Mouse (Mus musculus) intestine, postnatal 0 days (tissue): ENCODE data around the gene Acbd3. TPM values are rescaled to one million over a fixed set of nuclear protein-coding genes. Genes with fewer than 3 reads are reported as not detected.
A peak's percentile ranks its signal among the peaks of the same experiment; 100 is the strongest.

Source experiments
- ATAC-seq: fragments of 200-750 bp; cut with Nextera tagmentation; 2 replicates; pipeline ENCODE4 v1.8.0; 2017; ENCODE audit warnings: mild to moderate bottlenecking, moderate TSS enrichment, moderate library complexity
- H3K27ac ChIP-seq: fragments of 300-500 bp; sonication (generic); 2 replicates; pipeline ENCODE4 v1.5.1; 2014; ENCODE audit warnings: mild to moderate bottlenecking, low read depth, low read length, moderate library complexity
- H3K27me3 ChIP-seq: fragments of 300-500 bp; sonication (generic); replicated peaks from 2 replicates; pipeline ENCODE4 v1.6.1; 2014; ENCODE audit warnings: low read length, mixed read lengths; ENCODE audit not compliant: control insufficient read depth, insufficient read depth
- H3K36me3 ChIP-seq: fragments of 300-500 bp; sonication (generic); 2 replicates; pipeline ENCODE4 v1.6.1; 2014; ENCODE audit warnings: mild to moderate bottlenecking, moderate library complexity; ENCODE audit not compliant: control insufficient read depth, insufficient read depth
- H3K4me1 ChIP-seq: fragments of 300-500 bp; sonication (generic); replicated peaks from 2 replicates; pipeline ENCODE4 v1.6.1; 2014; ENCODE audit warnings: antibody characterized with exemption, low read length, mixed read lengths; ENCODE audit not compliant: control insufficient read depth, insufficient read depth
- H3K4me2 ChIP-seq: fragments of 300-500 bp; sonication (generic); replicated peaks from 2 replicates; pipeline ENCODE4 v1.6.1; 2014; ENCODE audit warnings: low read depth, mild to moderate bottlenecking, moderate library complexity
- H3K4me3 ChIP-seq: fragments of 300-500 bp; sonication (generic); 2 replicates; pipeline ENCODE4 v1.5.1; 2014; ENCODE audit warnings: low read depth, low read length
- H3K9ac ChIP-seq: fragments of 300-500 bp; sonication (generic); 2 replicates; pipeline ENCODE4 v1.6.1; 2014; ENCODE audit warnings: mild to moderate bottlenecking, low read depth, low read length
- H3K9me3 ChIP-seq: fragments of 300-500 bp; sonication (generic); 2 replicates; pipeline ENCODE4 v1.6.1; 2016; ENCODE audit warnings: mixed run types; ENCODE audit not compliant: control insufficient read depth
- CTCF ChIP-seq: sonication (generic); IDR thresholded peaks from 2 replicates; pipeline ENCODE4 v1.5.1; 2016; ENCODE audit warnings: low read depth, mild to moderate bottlenecking, control low read depth, antibody characterized with exemption, moderate library complexity
- WGBS: fragments of 180-500 bp; shearing (Covaris S2); extraction: QIAGEN DNeasy Blood & Tissue Kit; methylation state at CpG from one replicate; pipeline ENCODE4 v1.1.7; 2014; 5-methylcytosine and 5-hydroxymethylcytosine counted together
- polyA plus RNA-seq: library from polyadenylated mRNA; unstranded; fragments of >200 nt; fragmentation: Nextera tagmentation; extraction: Ambion mirVana; gene quantifications from 2 replicates; pipeline ENCODE4 v1.2.1, GENCODE M21; 2015

Gene Acbd3
- polyA plus RNA-seq, 1 experiment from 2014 or later, result 16.9 TPM

GRCm38 (mm10) chr1:180707813-180708212 is 18.0 kb upstream of the Acbd3 start:
- ATAC-seq, result no peak
- Histone ChIP-seq H3K27ac (no peak overlapping the region), H3K9ac (no peak overlapping the region), H3K36me3 (no peaks in the 10 kb centered on the region), H3K9me3 (no peaks in the 10 kb centered on the region), H3K27me3 (no peaks in the 10 kb centered on the region), H3K4me1 (0 out of 2 replicates have a peak, but pooled peaks cover 3% of the 10 kb centered on the region), H3K4me2 (no peak overlapping the region), H3K4me3 (no peak overlapping the region)
- WGBS, result 28% methylated on average over 3 of the region's 3 CpGs
- TF ChIP-seq CTCF, result no peak

DNA sequence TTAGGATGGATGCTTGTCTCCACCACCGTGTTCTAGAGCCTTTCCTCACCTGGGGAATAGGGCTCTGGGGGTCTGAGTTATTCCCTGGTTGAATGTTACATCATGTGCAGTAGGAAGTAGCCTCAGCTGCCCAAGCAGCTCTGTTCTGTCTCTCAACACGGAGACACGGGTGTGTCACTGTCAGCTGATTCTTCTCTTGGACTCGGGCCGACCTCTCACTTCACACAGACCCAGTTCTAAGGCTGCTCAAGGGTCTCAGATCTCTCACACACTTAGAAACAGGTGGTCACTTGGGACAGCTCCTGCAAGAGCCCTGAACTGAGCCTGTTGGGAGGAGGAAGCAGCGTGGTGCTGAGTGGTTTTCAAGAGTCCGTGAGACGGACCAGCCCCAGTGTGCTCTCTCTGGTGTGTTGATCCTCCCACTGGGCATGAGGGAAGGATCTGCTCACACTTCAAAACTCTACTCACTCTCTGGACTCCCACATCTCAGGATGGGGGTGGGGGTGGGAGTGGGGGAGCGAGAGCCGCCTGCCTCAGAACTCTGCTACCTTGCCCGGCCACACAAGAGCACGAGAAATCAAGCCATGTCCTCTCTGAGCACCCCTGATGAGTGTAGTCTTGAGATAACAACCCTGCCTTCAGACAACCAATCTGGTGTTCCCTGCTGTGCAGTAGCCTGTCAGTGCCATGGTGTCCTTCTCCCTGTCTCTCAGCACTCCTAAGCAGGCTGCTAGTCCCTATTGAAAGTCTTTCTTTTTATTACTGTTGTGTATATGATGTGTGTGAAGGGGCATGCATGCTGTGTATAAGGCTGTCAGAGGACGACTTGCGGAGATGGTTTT is 16.7 kb upstream of the Acbd3 start:
- no peaks in the 10 kb centered on the region for H3K27me3 ChIP-seq
- 62% methylated on average over 14 of the region's 14 CpGs for WGBS
- H3K4me1 ChIP-seq, result 0 out of 2 replicates have a peak, but pooled peaks cover 3% of the 10 kb centered on the region
- TF ChIP-seq CTCF, result no peak
- no peaks in the 10 kb centered on the region for H3K36me3 ChIP-seq
- H3K9me3 ChIP-seq, result no peaks in the 10 kb centered on the region
- no peak overlapping the region for H3K4me3 ChIP-seq
- H3K4me2 ChIP-seq, result no peak overlapping the region
- no peak for ATAC-seq
- H3K27ac ChIP-seq, result no peak overlapping the region
- H3K9ac ChIP-seq, result no peak overlapping the region

DNA sequence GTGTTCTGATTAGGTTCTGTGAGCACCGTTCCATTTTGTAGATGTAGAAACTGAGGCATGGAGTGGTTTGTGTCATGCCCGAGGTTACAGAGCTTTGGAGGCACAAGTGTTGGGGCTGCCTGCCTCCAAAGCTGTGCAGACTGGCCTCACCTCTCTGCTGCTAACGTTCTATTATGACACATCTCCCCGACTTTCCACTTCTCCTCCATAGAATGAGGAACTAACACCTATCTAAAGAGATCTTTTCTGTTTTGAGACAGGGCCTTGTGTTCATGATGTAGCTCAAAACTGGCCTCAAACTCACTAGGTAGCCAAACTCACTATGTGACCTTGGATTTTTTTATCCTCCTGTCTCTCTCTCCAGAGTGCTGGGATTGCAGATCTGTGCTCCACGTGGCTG is 7.1 kb upstream of the Acbd3 start:
- no peak for TF ChIP-seq CTCF
- Histone ChIP-seq H3K4me1 (no peaks in the 10 kb centered on the region), H3K27me3 (no peaks in the 10 kb centered on the region), H3K4me3 (no peak overlapping the region), H3K36me3 (no peaks in the 10 kb centered on the region), H3K4me2 (no peak overlapping the region), H3K27ac (no peak overlapping the region), H3K9me3 (no peaks in the 10 kb centered on the region), H3K9ac (no peak overlapping the region)
- no peak for ATAC-seq
- WGBS, result 78% methylated on average over 5 of the region's 5 CpGs

- Histone ChIP-seq H3K4me1 (no peaks in the 10 kb centered on the region), H3K27me3 (no peaks in the 10 kb centered on the region), H3K4me2 (no peak overlapping the region), H3K9me3 (no peaks in the 10 kb centered on the region), H3K27ac (no peak overlapping the region), H3K9ac (no peak overlapping the region), H3K4me3 (no peak overlapping the region), H3K36me3 (no peaks in the 10 kb centered on the region)
- no peak for ATAC-seq
- 87% methylated on average over 6 of the region's 6 CpGs for WGBS
- no peak for TF ChIP-seq CTCF
Observed at GRCm38 (mm10) chr1:180719483-180719882, 6.4 kb upstream of the Acbd3 start.

DNA sequence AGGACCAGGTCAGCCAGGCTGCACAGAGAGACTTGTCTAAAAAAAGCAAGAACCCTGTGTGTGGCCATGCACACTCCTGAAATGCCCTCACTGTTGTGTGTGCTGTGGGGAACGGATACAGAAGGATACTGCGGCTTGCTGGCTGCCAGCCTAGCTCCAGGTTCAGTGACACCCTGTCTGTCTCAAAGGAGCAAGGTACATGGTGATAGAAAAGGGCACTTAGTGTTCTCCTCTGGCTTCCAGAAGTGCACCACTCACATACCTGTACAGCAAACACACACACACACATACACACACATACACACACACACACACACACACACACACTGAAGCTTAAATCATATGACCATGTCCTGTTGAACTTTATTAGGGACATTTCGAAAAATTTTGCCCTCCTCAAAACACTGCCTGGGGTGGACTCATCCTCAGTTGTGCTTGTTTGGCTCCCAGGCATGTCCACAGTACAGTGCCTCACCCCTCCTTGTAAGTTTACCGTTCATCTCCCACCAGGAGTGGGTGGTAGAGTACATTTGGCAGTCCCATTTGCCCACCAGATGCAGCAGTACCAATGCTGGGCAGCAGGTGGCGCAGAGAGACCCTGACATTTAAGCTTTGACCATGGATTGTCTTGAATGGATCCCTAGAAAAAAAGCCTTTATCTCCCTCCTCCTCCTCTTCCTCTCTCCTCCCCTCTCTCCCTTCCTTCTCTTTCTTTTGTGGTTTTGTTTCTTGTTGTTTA is 5.7 kb upstream of the Acbd3 start:
- Histone ChIP-seq H3K9ac (no peak overlapping the region), H3K4me2 (no peak overlapping the region), H3K4me1 (no peaks in the 10 kb centered on the region), H3K36me3 (no peaks in the 10 kb centered on the region), H3K4me3 (no peak overlapping the region), H3K27me3 (no peaks in the 10 kb centered on the region), H3K27ac (no peak overlapping the region), H3K9me3 (no peaks in the 10 kb centered on the region)
- TF ChIP-seq CTCF, result peak; percentile 96
- 0 out of 2 replicates have a peak, but pooled peaks have one; percentile 25 for ATAC-seq
- WGBS, result 34% methylated on average over 5 of the region's 5 CpGs

DNA sequence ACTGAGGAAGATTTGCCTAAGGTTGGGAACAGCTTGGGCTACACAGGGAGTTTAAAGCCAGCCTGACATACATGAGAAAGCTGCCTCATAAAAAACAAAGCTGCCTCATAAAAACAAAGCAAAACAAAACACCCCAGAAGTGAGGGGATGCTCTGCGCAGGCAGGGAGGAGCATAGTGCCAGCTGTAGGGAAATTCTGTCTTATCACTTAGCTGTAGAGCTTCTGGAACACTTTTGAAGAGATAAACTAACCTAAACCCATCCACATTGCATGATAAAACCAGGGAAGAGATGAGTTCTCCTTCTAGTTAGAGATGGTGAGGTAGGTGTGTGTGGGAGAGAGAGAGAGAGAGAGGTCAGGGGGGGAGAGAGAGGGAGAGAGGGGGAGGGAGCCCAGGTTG is 3.2 kb upstream of the Acbd3 start:
- H3K27me3 ChIP-seq, result no peaks in the 10 kb centered on the region
- no peak overlapping the region for H3K4me3 ChIP-seq
- ATAC-seq, result no peak
- WGBS, result 63% methylated on average over 1 of the region's 1 CpGs
- H3K4me2 ChIP-seq, result no peak overlapping the region
- no peak overlapping the region for H3K27ac ChIP-seq
- H3K9ac ChIP-seq, result no peak overlapping the region
- H3K9me3 ChIP-seq, result no peaks in the 10 kb centered on the region
- no peaks in the 10 kb centered on the region for H3K36me3 ChIP-seq
- TF ChIP-seq CTCF, result no peak
- H3K4me1 ChIP-seq, result no peaks in the 10 kb centered on the region
